Mouse (Mus musculus): ENCODE results near the gene Tollip. TPM values are rescaled to one million over a fixed set of nuclear protein-coding genes. Genes with fewer than 3 reads are reported as not detected.

The Tollip gene
- polyA plus RNA-seq, 1 experiment from 2014 or later: 53.5 TPM

DNA sequence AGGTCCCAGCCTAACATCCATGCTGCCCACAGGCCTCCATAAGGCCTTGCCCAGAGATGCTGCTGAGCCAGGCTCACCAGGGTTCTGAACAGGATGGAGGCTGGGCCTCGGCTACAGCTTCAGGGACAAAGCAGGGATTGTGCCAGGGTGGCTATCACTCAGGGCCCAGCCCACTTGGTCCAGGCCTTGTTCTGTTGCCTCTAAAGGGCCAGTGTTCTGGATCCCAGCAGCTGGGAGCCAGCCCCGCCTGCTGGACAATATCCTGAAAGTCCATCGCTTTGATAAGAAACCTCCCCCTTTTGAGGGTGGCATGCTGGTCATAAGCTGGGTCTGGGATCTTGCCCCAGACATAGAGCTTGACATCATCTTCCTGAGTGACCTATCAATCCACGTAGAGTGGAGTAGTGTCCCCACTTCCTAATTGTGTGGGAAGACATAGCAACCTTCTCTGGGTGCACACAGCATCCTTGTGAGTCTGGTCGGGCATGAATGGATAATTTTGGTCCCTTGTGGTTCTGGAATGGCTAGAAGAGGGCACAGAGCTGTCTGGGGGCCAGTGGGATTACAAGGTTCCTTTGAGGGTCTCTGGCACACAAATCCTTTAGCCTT is 37.4 kb upstream of the Tollip start:
- no peaks in the 10 kb centered on the region for H3K36me3 ChIP-seq (ENCODE audit: control insufficient read depth, insufficient read depth, low read length)
- DNase-seq (ENCODE audit: low spot score) (no peak), ATAC-seq (ENCODE audit: low FRiP score) (no peak)
- no peak overlapping the region for H3K4me3 ChIP-seq (ENCODE audit: low read depth, low read length)
- H3K9me3 ChIP-seq (ENCODE audit: control insufficient read depth, low read length): no peaks in the 10 kb centered on the region
- no peak overlapping the region for H3K27ac ChIP-seq (ENCODE audit: low read depth, low read length)
- WGBS: 76% methylated on average over 5 of the region's 5 CpGs
- no peak overlapping the region for H3K9ac ChIP-seq (ENCODE audit: low read depth, low read length)
- H3K4me1 ChIP-seq (replicated peaks; ENCODE audit: control insufficient read depth, insufficient read depth, low read length): peaks cover 10% of the 10 kb centered on the region
- H3K27me3 ChIP-seq (ENCODE audit: control insufficient read depth, insufficient read depth, low read length): no peaks in the 10 kb centered on the region; the same call in 1 of the 2 replicates
- no peak overlapping the region for H3K4me2 ChIP-seq (replicated peaks; ENCODE audit: low read depth, low read length)

DNA sequence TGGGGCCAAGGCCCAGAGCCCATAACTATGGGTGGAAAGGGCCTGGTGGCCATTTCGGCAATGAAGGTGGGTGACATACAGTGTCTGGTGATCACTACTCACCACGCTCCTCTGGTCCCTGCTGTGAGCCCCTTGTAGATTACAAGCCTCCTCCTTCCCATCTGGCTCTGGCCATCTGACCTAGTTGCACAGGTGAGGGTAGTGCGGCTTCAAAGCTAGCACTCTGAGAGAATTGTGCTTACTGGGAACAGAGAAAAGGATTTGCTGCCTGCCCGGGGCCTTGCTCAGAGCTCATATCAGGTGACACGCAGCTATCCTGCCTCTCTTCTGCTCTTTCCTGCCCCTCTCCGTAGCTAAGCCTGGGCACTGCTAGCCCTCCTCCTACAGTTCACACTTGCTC is 35.3 kb upstream of the Tollip start:
- H3K9me3 ChIP-seq (ENCODE audit: control insufficient read depth, low read length): no peaks in the 10 kb centered on the region
- H3K27me3 ChIP-seq (ENCODE audit: control insufficient read depth, insufficient read depth, low read length): no peaks in the 10 kb centered on the region; the same call in 1 of the 2 replicates
- 81% methylated on average over 6 of the region's 6 CpGs for WGBS
- H3K4me3 ChIP-seq (ENCODE audit: low read depth, low read length): no peak overlapping the region
- H3K4me2 ChIP-seq (replicated peaks; ENCODE audit: low read depth, low read length): no peak overlapping the region
- ATAC-seq (ENCODE audit: low FRiP score): no peak
- H3K9ac ChIP-seq (ENCODE audit: low read depth, low read length): no peak overlapping the region
- no peak overlapping the region for H3K27ac ChIP-seq (ENCODE audit: low read depth, low read length)
- no peaks in the 10 kb centered on the region for H3K36me3 ChIP-seq (ENCODE audit: control insufficient read depth, insufficient read depth, low read length)
- no peak for DNase-seq (ENCODE audit: low spot score)
- H3K4me1 ChIP-seq (replicated peaks; ENCODE audit: control insufficient read depth, insufficient read depth, low read length): peaks cover 10% of the 10 kb centered on the region

DNA sequence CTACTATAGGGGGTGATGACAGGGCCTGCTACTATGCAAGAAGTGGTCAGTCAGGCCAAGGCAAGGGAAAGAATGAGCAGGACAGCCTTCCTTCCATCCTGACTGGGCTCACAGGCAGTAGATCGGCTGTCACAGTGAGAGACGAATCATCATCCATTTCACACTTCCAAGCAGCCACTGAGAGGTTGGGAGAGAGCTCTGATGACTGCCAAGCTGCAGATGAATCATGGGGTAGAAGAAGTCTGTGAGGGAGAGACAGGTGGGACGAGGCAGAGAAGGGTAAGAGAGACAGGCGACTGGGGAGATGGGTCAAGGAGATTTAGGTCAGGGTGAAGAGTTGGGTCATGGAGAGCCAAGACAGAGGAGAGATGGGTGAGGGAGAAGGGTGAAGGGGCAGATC is 34.6 kb upstream of the Tollip start:
- Histone ChIP-seq H3K9ac (ENCODE audit: low read depth, low read length) (no peak overlapping the region), H3K27ac (ENCODE audit: low read depth, low read length) (no peak overlapping the region)

DNA sequence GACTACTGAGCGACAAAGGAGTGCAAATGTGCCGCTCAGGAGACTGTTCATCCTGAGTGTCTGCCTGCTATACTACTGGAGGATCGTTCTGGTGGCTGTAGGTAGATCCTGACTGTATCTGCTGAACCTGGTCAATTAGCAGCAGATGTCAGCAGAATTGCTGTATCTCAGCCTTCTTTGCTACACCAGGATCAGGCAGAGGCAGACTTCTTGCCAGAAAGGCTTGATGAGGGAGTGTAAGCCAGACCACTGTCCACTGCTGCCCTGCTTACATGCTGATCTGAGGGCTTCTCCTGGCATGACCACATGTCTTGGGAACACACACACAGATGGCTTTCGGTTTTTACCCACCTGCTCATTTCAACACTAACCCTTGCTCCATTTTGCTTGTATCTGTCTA is 33.5 kb upstream of the Tollip start:
- ATAC-seq (ENCODE audit: low FRiP score) (no peak), DNase-seq (ENCODE audit: low spot score) (no peak)
- Histone ChIP-seq H3K4me2 (replicated peaks; ENCODE audit: low read depth, low read length) (peak overlapping the region; percentile 85), H3K27ac (ENCODE audit: low read depth, low read length) (no peak overlapping the region), H3K4me3 (ENCODE audit: low read depth, low read length) (peak overlapping the region; percentile 91), H3K36me3 (ENCODE audit: control insufficient read depth, insufficient read depth, low read length) (no peaks in the 10 kb centered on the region), H3K9ac (ENCODE audit: low read depth, low read length) (peak overlapping the region; percentile 100), H3K27me3 (ENCODE audit: control insufficient read depth, insufficient read depth, low read length) (no peaks in the 10 kb centered on the region; the same call in 1 of the 2 replicates), H3K4me1 (replicated peaks; ENCODE audit: control insufficient read depth, insufficient read depth, low read length) (peaks cover 8% of the 10 kb centered on the region), H3K9me3 (ENCODE audit: control insufficient read depth, low read length) (no peaks in the 10 kb centered on the region)
- 88% methylated on average over 4 of the region's 4 CpGs for WGBS

More for the DNA sequence above, 34.6 kb upstream of the Tollip start:
- H3K27me3 ChIP-seq (ENCODE audit: control insufficient read depth, insufficient read depth, low read length): no peaks in the 10 kb centered on the region; the same call in 1 of the 2 replicates
- no peak overlapping the region for H3K4me2 ChIP-seq (replicated peaks; ENCODE audit: low read depth, low read length)
- ATAC-seq (ENCODE audit: low FRiP score) (no peak), DNase-seq (ENCODE audit: low spot score) (no peak)
- H3K36me3 ChIP-seq (ENCODE audit: control insufficient read depth, insufficient read depth, low read length): no peaks in the 10 kb centered on the region
- no peak overlapping the region for H3K4me3 ChIP-seq (ENCODE audit: low read depth, low read length)
- no peaks in the 10 kb centered on the region for H3K9me3 ChIP-seq (ENCODE audit: control insufficient read depth, low read length)
- H3K4me1 ChIP-seq (replicated peaks; ENCODE audit: control insufficient read depth, insufficient read depth, low read length): peaks cover 8% of the 10 kb centered on the region
- WGBS: 81% methylated on average over 4 of the region's 4 CpGs

DNA sequence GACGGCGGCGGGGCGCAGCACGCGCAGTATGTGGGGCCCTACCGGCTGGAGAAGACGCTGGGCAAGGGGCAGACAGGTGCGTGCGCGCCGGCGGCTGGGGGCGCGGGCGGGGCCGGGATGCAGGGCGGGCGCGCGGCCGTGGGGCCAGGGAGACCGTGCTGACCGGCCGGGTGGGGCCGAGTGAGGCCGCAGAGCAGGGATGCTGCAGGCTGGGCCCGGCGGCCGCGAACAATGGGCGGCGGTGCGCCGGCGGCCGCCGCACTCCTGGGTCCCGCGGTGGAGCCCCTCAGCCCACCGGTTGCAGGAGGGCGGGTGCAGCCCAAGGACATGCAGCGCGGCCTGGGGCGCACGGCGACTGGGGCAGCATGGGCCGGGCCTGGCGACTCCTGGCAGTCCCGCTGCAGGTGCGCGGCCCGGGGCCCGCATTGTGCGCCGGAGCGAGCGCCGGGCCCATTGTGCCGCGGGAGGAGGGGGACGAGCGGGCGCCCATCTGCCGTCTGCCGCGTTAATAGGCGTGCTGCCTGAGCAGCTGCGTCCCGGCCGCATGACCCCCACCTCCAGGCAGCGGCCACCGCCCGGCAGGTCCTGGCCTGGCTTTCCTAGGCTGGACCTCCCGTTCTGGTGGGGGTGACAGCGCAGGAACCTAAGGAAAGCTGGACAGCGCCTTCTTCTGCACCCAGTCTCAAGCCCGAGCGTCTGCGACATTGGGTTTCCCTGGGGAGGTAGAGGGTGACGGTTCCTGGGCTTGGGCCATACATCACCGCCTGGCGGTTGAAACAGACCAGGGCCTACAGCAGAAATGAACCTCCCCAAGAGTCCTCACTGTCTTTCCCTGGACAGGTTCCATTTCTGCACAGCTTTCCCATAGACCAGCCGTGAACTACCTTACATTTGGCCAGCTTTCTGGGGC is 32.1 kb upstream of the Tollip start:
- H3K4me3 ChIP-seq (ENCODE audit: low read depth, low read length): peak overlapping the region; percentile 91
- no peaks in the 10 kb centered on the region for H3K36me3 ChIP-seq (ENCODE audit: control insufficient read depth, insufficient read depth, low read length)
- peak overlapping the region; percentile 100 for H3K9ac ChIP-seq (ENCODE audit: low read depth, low read length)
- peak overlapping the region; percentile 99 for H3K27ac ChIP-seq (ENCODE audit: low read depth, low read length)
- H3K9me3 ChIP-seq (ENCODE audit: control insufficient read depth, low read length): no peaks in the 10 kb centered on the region
- DNase-seq (ENCODE audit: low spot score): peak; percentile 85
- H3K4me1 ChIP-seq (replicated peaks; ENCODE audit: control insufficient read depth, insufficient read depth, low read length): peaks cover 11% of the 10 kb centered on the region
- WGBS: 1% methylated on average over 72 of the region's 84 CpGs
- H3K27me3 ChIP-seq (ENCODE audit: control insufficient read depth, insufficient read depth, low read length): no peaks in the 10 kb centered on the region; the same call in 1 of the 2 replicates
- H3K4me2 ChIP-seq (replicated peaks; ENCODE audit: low read depth, low read length): peak overlapping the region; percentile 85
- peak; percentile 65 for ATAC-seq (ENCODE audit: low FRiP score)

DNA sequence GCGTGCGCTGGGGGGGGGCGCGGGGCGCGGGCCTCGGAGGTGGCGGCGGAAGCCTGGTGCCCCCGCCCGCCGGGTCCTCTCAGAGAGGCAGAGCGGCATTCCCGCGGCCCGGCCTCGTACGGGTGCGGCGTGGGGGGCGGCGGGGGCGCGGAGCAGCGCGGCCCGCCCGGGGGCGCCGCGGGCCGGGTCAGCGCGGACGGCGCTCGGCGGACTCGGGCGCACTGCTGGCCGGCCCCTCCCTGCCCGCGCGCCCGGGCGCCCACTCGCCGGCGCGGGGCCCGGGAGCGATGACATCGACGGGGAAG is 31.4 kb upstream of the Tollip start:
- Histone ChIP-seq H3K27ac (ENCODE audit: low read depth, low read length) (peak overlapping the region; percentile 99), H3K4me1 (replicated peaks; ENCODE audit: control insufficient read depth, insufficient read depth, low read length) (peaks cover 11% of the 10 kb centered on the region), H3K4me2 (replicated peaks; ENCODE audit: low read depth, low read length) (peak overlapping the region; percentile 85), H3K4me3 (ENCODE audit: low read depth, low read length) (peak overlapping the region; percentile 91), H3K9me3 (ENCODE audit: control insufficient read depth, low read length) (no peaks in the 10 kb centered on the region), H3K27me3 (ENCODE audit: control insufficient read depth, insufficient read depth, low read length) (no peaks in the 10 kb centered on the region; the same call in 1 of the 2 replicates), H3K36me3 (ENCODE audit: control insufficient read depth, insufficient read depth, low read length) (no peaks in the 10 kb centered on the region), H3K9ac (ENCODE audit: low read depth, low read length) (peak overlapping the region; percentile 100)
- WGBS: under 1% methylated on average over 34 of the region's 54 CpGs
- peak; percentile 40 for ATAC-seq (ENCODE audit: low FRiP score)
- DNase-seq (ENCODE audit: low spot score): no peak

DNA sequence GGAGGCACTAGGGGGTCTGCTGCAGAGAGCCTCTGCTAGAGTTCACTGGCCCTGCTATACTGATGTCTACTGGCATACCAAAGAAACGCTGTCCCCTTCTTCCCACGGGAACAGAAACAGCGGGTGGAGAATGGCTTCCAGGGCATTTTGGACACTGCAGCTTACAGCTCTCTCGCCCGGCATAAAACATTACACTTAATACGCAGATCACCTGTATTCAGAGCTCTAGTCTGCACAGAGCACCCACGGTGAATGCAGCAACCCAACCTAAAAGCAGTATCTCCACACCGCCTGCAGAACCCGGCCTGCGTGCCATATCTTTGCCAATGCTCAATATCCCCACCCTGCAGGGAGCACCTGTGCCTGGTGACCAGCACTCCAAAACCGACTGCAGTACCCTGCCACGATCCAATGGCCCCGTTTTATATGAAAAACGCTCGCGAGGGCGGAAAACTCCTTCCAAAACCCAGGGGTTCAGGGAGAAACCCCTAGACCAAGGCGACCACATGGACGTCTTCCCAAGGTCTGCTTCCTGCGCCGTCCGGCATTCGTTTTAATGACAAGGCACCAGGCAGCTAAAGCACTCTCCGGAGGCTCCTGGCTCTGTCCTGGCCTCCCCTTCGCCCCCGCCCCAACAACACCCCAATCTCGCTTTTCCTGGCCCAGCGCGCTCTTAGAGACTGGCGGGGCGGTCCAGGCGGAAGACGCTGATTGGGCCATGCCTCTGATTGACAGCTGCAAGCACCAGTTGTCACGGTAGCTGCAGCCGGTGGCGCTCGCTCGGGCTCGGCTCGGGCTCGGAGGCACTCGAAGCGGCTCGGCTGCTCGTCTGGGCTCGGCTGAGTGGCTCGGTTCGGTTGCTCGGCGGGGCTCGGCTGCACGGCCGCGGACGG is 30.8 kb upstream of the Tollip start, which contains the start of gene Brsk2:
TSS of gene Brsk2 (plus strand) at position 846 of the 893 bp plus-strand sequence.
- H3K27me3 ChIP-seq (ENCODE audit: control insufficient read depth, insufficient read depth, low read length): no peaks in the 10 kb centered on the region; the same call in 1 of the 2 replicates
- H3K9ac ChIP-seq (ENCODE audit: low read depth, low read length): peak within 1 kb of the TSS; percentile 100
- H3K27ac ChIP-seq (ENCODE audit: low read depth, low read length): peak within 1 kb of the TSS; percentile 99
- peak within 1 kb of the TSS; percentile 91 for H3K4me3 ChIP-seq (ENCODE audit: low read depth, low read length)
- 2% methylated on average over 49 of the region's 55 CpGs for WGBS
- ATAC-seq (ENCODE audit: low FRiP score) (peak; percentile 86), DNase-seq (ENCODE audit: low spot score) (peak; percentile 92)
- no peaks in the 10 kb centered on the region for H3K36me3 ChIP-seq (ENCODE audit: control insufficient read depth, insufficient read depth, low read length)
- H3K4me2 ChIP-seq (replicated peaks; ENCODE audit: low read depth, low read length): peak within 1 kb of the TSS; percentile 85
- H3K9me3 ChIP-seq (ENCODE audit: control insufficient read depth, low read length): no peaks in the 10 kb centered on the region
- H3K4me1 ChIP-seq (replicated peaks; ENCODE audit: control insufficient read depth, insufficient read depth, low read length): peaks cover 11% of the 10 kb centered on the region

DNA sequence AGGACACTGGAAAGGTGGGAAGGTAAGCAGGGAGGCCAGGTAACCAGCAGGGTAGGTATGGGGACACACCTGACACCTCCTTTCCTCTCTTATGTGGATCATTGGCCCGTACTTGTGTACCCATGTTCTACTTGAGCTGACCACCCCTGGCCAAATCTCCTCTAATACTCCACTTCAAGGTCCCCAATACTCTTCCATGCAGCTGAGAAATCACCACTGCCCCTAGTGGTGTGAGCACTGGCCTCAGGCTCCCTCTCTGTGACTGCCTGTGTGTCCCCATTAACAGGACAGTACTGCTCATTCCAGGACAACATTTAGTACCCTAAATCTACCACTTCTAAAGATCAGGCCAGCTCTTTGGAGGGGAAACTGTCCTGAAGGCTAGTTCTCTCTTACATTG is 29.7 kb upstream of the Tollip start:
- ATAC-seq (ENCODE audit: low FRiP score) (no peak), DNase-seq (ENCODE audit: low spot score) (no peak)
- H3K27ac ChIP-seq (ENCODE audit: low read depth, low read length): no peak overlapping the region
- H3K4me1 ChIP-seq (replicated peaks; ENCODE audit: control insufficient read depth, insufficient read depth, low read length): peaks cover 7% of the 10 kb centered on the region
- no peak overlapping the region for H3K4me3 ChIP-seq (ENCODE audit: low read depth, low read length)
- H3K27me3 ChIP-seq (ENCODE audit: control insufficient read depth, insufficient read depth, low read length): no peaks in the 10 kb centered on the region; the same call in 1 of the 2 replicates
- no peaks in the 10 kb centered on the region for H3K9me3 ChIP-seq (ENCODE audit: control insufficient read depth, low read length)
- H3K9ac ChIP-seq (ENCODE audit: low read depth, low read length): no peak overlapping the region
- WGBS: 62% methylated on average over 1 of the region's 1 CpGs
- no peak overlapping the region for H3K4me2 ChIP-seq (replicated peaks; ENCODE audit: low read depth, low read length)
- no peaks in the 10 kb centered on the region for H3K36me3 ChIP-seq (ENCODE audit: control insufficient read depth, insufficient read depth, low read length)
